Mouse (Mus musculus): ENCODE data around the gene Gps2. TPM values are rescaled to one million over a fixed set of nuclear protein-coding genes. Genes with fewer than 3 reads are reported as not detected.

Gene Gps2
- polyA plus RNA-seq, 1 experiment from 2014 or later, result 90.8 TPM

GRCm38 (mm10) chr11:69938401-69938979 is 24.8 kb downstream of the Gps2 start:
- no peak for DNase-seq (ENCODE audit: low spot score)
- H3K27me3 ChIP-seq (ENCODE audit: control insufficient read depth, insufficient read depth, low read length), result peaks cover 8% of the 10 kb centered on the region
- peak overlapping the region; percentile 30; the same call in 1 of the 2 replicates for H3K9ac ChIP-seq (ENCODE audit: low read length)
- H3K36me3 ChIP-seq (ENCODE audit: control insufficient read depth, insufficient read depth, low read length), result no peaks in the 10 kb centered on the region
- H3K4me2 ChIP-seq (ENCODE audit: low read depth, severe bottlenecking), result no peak overlapping the region
- H3K9me3 ChIP-seq (ENCODE audit: control insufficient read depth, low read length), result no peaks in the 10 kb centered on the region
- no peak overlapping the region; the same call in 1 of the 2 replicates for H3K27ac ChIP-seq (replicated peaks; ENCODE audit: low read depth, low read length)
- peaks cover 30% of the 10 kb centered on the region for H3K4me1 ChIP-seq (ENCODE audit: control insufficient read depth, insufficient read depth, low read length)
- H3K4me3 ChIP-seq (ENCODE audit: low read depth, low read length), result no peak overlapping the region; the same call in 1 of the 2 replicates
- no peak for ATAC-seq (ENCODE audit: insufficient number of reproducible peaks, low FRiP score, low TSS enrichment, low read depth)
- WGBS, result 20% methylated on average over 9 of the region's 9 CpGs

GRCm38 (mm10) chr11:69939181-69939580 is 25.5 kb downstream of the Gps2 start:
- no peak overlapping the region for H3K4me3 ChIP-seq (ENCODE audit: low read depth, low read length)
- no peaks in the 10 kb centered on the region for H3K9me3 ChIP-seq (ENCODE audit: control insufficient read depth, low read length)
- ATAC-seq (ENCODE audit: insufficient number of reproducible peaks, low FRiP score, low TSS enrichment, low read depth) (no peak), DNase-seq (ENCODE audit: low spot score) (no peak)
- H3K36me3 ChIP-seq (ENCODE audit: control insufficient read depth, insufficient read depth, low read length), result peaks cover 2% of the 10 kb centered on the region; the same call in 1 of the 2 replicates
- H3K4me2 ChIP-seq (ENCODE audit: low read depth, severe bottlenecking), result no peak overlapping the region
- peaks cover 8% of the 10 kb centered on the region for H3K27me3 ChIP-seq (ENCODE audit: control insufficient read depth, insufficient read depth, low read length)
- peaks cover 30% of the 10 kb centered on the region for H3K4me1 ChIP-seq (ENCODE audit: control insufficient read depth, insufficient read depth, low read length)
- no peak overlapping the region for H3K9ac ChIP-seq (ENCODE audit: low read length)
- 69% methylated on average over 5 of the region's 5 CpGs for WGBS
- no peak overlapping the region for H3K27ac ChIP-seq (replicated peaks; ENCODE audit: low read depth, low read length)

- Histone ChIP-seq H3K27me3 (ENCODE audit: control insufficient read depth, insufficient read depth, low read length) (peaks cover 8% of the 10 kb centered on the region), H3K9ac (ENCODE audit: low read length) (no peak overlapping the region), H3K9me3 (ENCODE audit: control insufficient read depth, low read length) (no peaks in the 10 kb centered on the region), H3K4me2 (ENCODE audit: low read depth, severe bottlenecking) (no peak overlapping the region), H3K27ac (replicated peaks; ENCODE audit: low read depth, low read length) (no peak overlapping the region), H3K36me3 (ENCODE audit: control insufficient read depth, insufficient read depth, low read length) (peaks cover 5% of the 10 kb centered on the region; the same call in 1 of the 2 replicates), H3K4me3 (ENCODE audit: low read depth, low read length) (no peak overlapping the region), H3K4me1 (ENCODE audit: control insufficient read depth, insufficient read depth, low read length) (peaks cover 30% of the 10 kb centered on the region)
- DNase-seq (ENCODE audit: low spot score), result no peak
- 89% methylated on average over 17 of the region's 17 CpGs for WGBS
- no peak for ATAC-seq (ENCODE audit: insufficient number of reproducible peaks, low FRiP score, low TSS enrichment, low read depth)
Measured at GRCm38 (mm10) chr11:69939731-69940130, 26.0 kb downstream of the Gps2 start.

GRCm38 (mm10) chr11:69940962-69941361 is 27.3 kb downstream of the Gps2 start:
- peaks cover 7% of the 10 kb centered on the region; the same call in 1 of the 2 replicates for H3K36me3 ChIP-seq (ENCODE audit: control insufficient read depth, insufficient read depth, low read length)
- 74% methylated on average over 4 of the region's 4 CpGs for WGBS

GRCm38 (mm10) chr11:69945216-69945615 is 31.5 kb downstream of the Gps2 start:
- H3K4me3 ChIP-seq (ENCODE audit: low read depth, low read length), result no peak overlapping the region
- peaks cover 7% of the 10 kb centered on the region; the same call in 1 of the 2 replicates for H3K36me3 ChIP-seq (ENCODE audit: control insufficient read depth, insufficient read depth, low read length)

More at GRCm38 (mm10) chr11:69940962-69941361, 27.3 kb downstream of the Gps2 start:
- Histone ChIP-seq H3K27ac (replicated peaks; ENCODE audit: low read depth, low read length) (no peak overlapping the region), H3K9me3 (ENCODE audit: control insufficient read depth, low read length) (no peaks in the 10 kb centered on the region), H3K4me2 (ENCODE audit: low read depth, severe bottlenecking) (no peak overlapping the region), H3K27me3 (ENCODE audit: control insufficient read depth, insufficient read depth, low read length) (peaks cover 8% of the 10 kb centered on the region), H3K9ac (ENCODE audit: low read length) (no peak overlapping the region), H3K4me1 (ENCODE audit: control insufficient read depth, insufficient read depth, low read length) (peaks cover 22% of the 10 kb centered on the region), H3K4me3 (ENCODE audit: low read depth, low read length) (no peak overlapping the region)
- DNase-seq (ENCODE audit: low spot score) (no peak), ATAC-seq (ENCODE audit: insufficient number of reproducible peaks, low FRiP score, low TSS enrichment, low read depth) (no peak)

GRCm38 (mm10) chr11:69945997-69946891 is 32.6 kb downstream of the Gps2 start:
- 91% methylated on average over 18 of the region's 18 CpGs for WGBS
- Histone ChIP-seq H3K9me3 (ENCODE audit: control insufficient read depth, low read length) (no peaks in the 10 kb centered on the region), H3K4me1 (ENCODE audit: control insufficient read depth, insufficient read depth, low read length) (peaks cover 7% of the 10 kb centered on the region; the same call in 1 of the 2 replicates), H3K27ac (replicated peaks; ENCODE audit: low read depth, low read length) (no peak overlapping the region), H3K4me3 (ENCODE audit: low read depth, low read length) (peak overlapping the region; percentile 53), H3K4me2 (ENCODE audit: low read depth, severe bottlenecking) (peak overlapping the region; percentile 82; the same call in 1 of the 2 replicates), H3K36me3 (ENCODE audit: control insufficient read depth, insufficient read depth, low read length) (peaks cover 7% of the 10 kb centered on the region; the same call in 1 of the 2 replicates), H3K9ac (ENCODE audit: low read length) (no peak overlapping the region), H3K27me3 (ENCODE audit: control insufficient read depth, insufficient read depth, low read length) (no peaks in the 10 kb centered on the region)
- DNase-seq (ENCODE audit: low spot score), result no peak
- no peak for ATAC-seq (ENCODE audit: insufficient number of reproducible peaks, low FRiP score, low TSS enrichment, low read depth)

More at GRCm38 (mm10) chr11:69945216-69945615, 31.5 kb downstream of the Gps2 start:
- ATAC-seq (ENCODE audit: insufficient number of reproducible peaks, low FRiP score, low TSS enrichment, low read depth) (no peak), DNase-seq (ENCODE audit: low spot score) (no peak)
- Histone ChIP-seq H3K9ac (ENCODE audit: low read length) (no peak overlapping the region), H3K4me1 (ENCODE audit: control insufficient read depth, insufficient read depth, low read length) (peaks cover 7% of the 10 kb centered on the region; the same call in 1 of the 2 replicates), H3K27ac (replicated peaks; ENCODE audit: low read depth, low read length) (no peak overlapping the region), H3K4me2 (ENCODE audit: low read depth, severe bottlenecking) (no peak overlapping the region), H3K9me3 (ENCODE audit: control insufficient read depth, low read length) (no peaks in the 10 kb centered on the region), H3K27me3 (ENCODE audit: control insufficient read depth, insufficient read depth, low read length) (no peaks in the 10 kb centered on the region)
- 78% methylated on average over 13 of the region's 13 CpGs for WGBS

- DNase-seq (ENCODE audit: low spot score), result peak; percentile 78
- peak; percentile 57 for ATAC-seq (ENCODE audit: insufficient number of reproducible peaks, low FRiP score, low TSS enrichment, low read depth)
- peak overlapping the region; percentile 82 for H3K4me2 ChIP-seq (ENCODE audit: low read depth, severe bottlenecking)
- H3K9ac ChIP-seq (ENCODE audit: low read length), result peak overlapping the region; percentile 85
- peak overlapping the region; percentile 53 for H3K4me3 ChIP-seq (ENCODE audit: low read depth, low read length)
- no peaks in the 10 kb centered on the region for H3K27me3 ChIP-seq (ENCODE audit: control insufficient read depth, insufficient read depth, low read length)
- H3K36me3 ChIP-seq (ENCODE audit: control insufficient read depth, insufficient read depth, low read length), result peaks cover 7% of the 10 kb centered on the region; the same call in 1 of the 2 replicates
- no peaks in the 10 kb centered on the region for H3K9me3 ChIP-seq (ENCODE audit: control insufficient read depth, low read length)
- peaks cover 7% of the 10 kb centered on the region; the same call in 1 of the 2 replicates for H3K4me1 ChIP-seq (ENCODE audit: control insufficient read depth, insufficient read depth, low read length)
- H3K27ac ChIP-seq (replicated peaks; ENCODE audit: low read depth, low read length), result peak overlapping the region; percentile 95
- WGBS, result 1% methylated on average over 29 of the region's 29 CpGs
Measured at GRCm38 (mm10) chr11:69947337-69948065, 33.8 kb downstream of the Gps2 start.

All from limb, embryonic 11.5 days (tissue).